ENCODE assay signal across 8 mouse cellular contexts in the genomic region with DNA sequence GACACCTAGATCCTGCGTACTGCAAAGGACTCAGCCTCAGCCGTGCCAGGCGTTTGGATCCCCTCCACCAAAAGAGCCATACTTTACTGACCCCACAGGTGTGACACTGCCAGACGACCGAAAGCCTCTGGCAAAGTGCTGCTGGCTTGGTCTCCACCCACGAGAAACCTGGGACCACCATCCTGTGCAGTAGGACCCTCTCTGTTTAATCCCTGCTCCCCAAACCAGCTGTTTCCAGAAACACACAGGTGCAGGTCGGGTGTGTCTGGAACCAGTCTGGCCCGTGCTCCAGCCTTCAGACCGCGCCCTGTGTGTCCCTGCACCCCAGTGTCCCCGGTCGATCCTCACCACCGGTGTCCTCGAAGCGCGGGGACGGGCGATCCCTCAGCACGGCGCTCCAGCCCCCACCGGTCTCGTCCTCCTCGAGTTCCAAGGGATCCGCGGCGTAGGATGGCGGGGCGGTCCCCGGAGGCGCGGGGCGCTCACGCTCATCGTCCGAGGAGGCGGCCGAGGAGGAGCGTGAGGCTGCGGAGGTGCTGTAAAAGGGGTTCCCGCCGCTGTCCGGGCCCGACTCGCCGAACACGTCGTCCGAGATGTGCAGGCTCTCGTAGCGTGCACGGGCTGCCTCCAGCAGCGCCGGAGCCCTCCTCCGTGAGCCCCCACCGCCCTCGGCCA. TPM values are rescaled to one million over a fixed set of nuclear protein-coding genes. Genes with fewer than 3 reads are reported as not detected.
DNase-seq lines count a peak whose midpoint lies in the region; ATAC-seq and TF ChIP-seq lines count a peak whose summit lies in the region.

No protein-coding gene starts in this region.

- peaks cover 48% of the 10 kb centered on the region for H3K4me1 ChIP-seq in forebrain, embryonic 12.5 days

- peak; percentile 36 for DNase-seq in ovary, postnatal 36 days (ENCODE audit: low spot score)
- DNase-seq in ovary, postnatal 14 days (ENCODE audit: low spot score): no peak
- peak; percentile 25 for DNase-seq in brain, embryonic 14.5 days (ENCODE audit: low read depth)
- DNase-seq in kidney, adult 18-20 months: peak; percentile 10
- DNase-seq in lung, postnatal 4 days: peak; percentile 18 to 36
- DNase-seq in thymus, adult 18-20 months: peak; percentile 4 to 7

- H3K9ac ChIP-seq in forebrain, embryonic 12.5 days: peak overlapping the region; percentile 76

- peaks cover 31% of the 10 kb centered on the region for H3K27me3 ChIP-seq in forebrain, embryonic 12.5 days

- H3K4me3 ChIP-seq in forebrain, embryonic 12.5 days (replicated peaks): peak overlapping the region; percentile 69

- ATAC-seq in forebrain, embryonic 12.5 days (ENCODE audit: low FRiP score): peak; percentile 1; the same call in 1 of the 2 replicates
- ATAC-seq in monocyte, adult 5-6 weeks (replicated peaks; ENCODE audit: insufficient number of reproducible peaks, low FRiP score, low TSS enrichment, poor library complexity, severe bottlenecking): no peak

- WGBS in forebrain, embryonic 12.5 days: under 1% methylated on average over 56 of the region's 56 CpGs

- no peaks in the 10 kb centered on the region for H3K9me3 ChIP-seq in forebrain, embryonic 12.5 days

- TF ChIP-seq POLR2A in brain, embryonic 14.5 days (IDR thresholded peaks at IDR 0.05; ENCODE audit: borderline replicate concordance, extremely low read depth, insufficient read depth, insufficient read length, poor library complexity, severe bottlenecking): no peak

- peak overlapping the region; percentile 93 for H3K4me2 ChIP-seq in forebrain, embryonic 12.5 days

- no peaks in the 10 kb centered on the region for H3K36me3 ChIP-seq in forebrain, embryonic 12.5 days (replicated peaks)

- H3K27ac ChIP-seq in forebrain, embryonic 12.5 days: no peak overlapping the region

- TF ChIP-seq CTCF in brain, embryonic 14.5 days (IDR thresholded peaks at IDR 0.05; ENCODE audit: borderline replicate concordance, extremely low read depth, insufficient read depth, insufficient read length): no peak

RNA-seq across cellular contexts. Expression of gene Pgbd5, which starts 5.9 kb away (rescaled TPM):
- polyA plus RNA-seq in brain, embryonic 14.5 days (2012; rRNA removed): 32.1 and 33.4 TPM in 2 replicates
- polyA plus RNA-seq in forebrain, embryonic 12.5 days (2016; fragmentation: Nextera tagmentation; extraction: Ambion mirVana): 4.5 and 4.8 TPM in 2 replicates
- not detected in 3 replicates for total RNA-seq in monocyte, adult 5-6 weeks (2017)
